Mouse (Mus musculus) mature B cell (primary cell): ENCODE measurements around the gene Wdr45.

ENCODE experiments used
- in situ Hi-C: fragments of 300-500 bp; cut with MboI; formaldehyde crosslinking; loops from 2 replicates; pipeline ENCODE4 v1.14.3; 2019

The Wdr45 gene

DNA sequence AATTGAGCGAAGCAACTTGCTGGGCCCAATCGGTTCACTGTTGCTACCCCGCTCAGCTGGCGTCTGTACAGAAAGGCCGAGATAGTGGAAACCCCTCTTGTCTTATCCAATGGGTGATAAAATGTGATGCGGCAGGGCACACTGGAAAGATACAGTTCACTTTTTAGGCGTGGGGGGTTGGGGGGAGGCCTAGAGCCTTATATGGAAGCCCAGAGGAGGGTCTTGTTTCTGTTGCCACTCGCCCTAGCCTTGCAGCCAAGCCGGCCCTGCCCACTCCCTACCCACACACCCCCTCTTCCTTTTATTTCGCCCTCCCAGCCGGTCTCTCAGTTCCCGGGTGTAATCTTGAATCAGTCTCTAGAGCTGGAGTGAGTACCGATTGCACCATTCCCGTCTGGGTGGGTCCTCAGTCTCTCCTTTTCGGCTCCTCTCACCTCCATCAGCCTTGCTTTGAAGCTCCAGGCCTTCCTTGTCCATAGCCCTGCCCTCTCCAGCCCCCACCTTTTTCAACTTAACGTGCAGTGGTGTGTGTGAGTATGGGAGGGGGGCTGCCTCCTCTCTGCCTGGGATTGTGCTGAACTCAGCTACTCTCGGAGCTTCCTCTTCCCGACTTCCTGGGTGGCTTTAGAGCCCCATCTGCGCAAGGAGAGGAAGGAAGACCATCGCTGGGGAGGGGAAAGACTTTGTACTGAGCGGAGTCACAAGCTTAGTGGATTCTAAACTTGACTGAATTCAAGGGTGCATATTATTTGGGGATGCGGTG lies 49.7 kb downstream of the Wdr45 start:
- in situ Hi-C loops, result no loop called here

DNA sequence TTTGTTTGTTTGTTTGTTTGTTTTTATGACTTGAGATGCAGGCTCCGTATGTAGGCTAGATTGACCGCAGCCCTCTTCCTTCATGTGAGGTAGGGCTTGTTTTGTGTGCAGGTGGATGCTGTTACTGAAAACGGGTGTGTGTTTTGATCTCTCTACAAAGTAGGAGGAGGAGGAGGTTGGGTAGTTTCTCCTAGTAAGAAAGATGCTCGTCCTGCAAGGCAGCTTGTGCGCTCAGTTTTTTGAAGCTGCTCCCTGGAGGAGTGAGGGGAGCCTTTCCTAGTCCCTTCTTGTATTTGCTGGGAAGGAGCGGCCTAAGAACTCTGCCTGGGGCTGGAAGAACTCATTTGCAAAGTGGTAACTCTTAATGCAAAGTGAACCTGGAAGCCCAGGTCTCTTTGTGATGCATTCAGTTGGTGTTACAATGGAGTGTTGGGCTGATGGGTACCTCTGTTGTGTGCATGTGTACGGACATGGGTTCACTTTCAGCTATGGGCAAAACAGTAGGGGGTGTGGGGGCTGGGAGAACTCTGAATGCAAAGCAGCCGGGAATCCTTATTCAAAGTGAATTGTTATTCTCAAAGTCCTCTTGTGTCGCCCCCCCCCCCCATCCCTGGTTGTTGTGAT lies 50.6 kb downstream of the Wdr45 start:
- in situ Hi-C loops, result no loop called here

DNA sequence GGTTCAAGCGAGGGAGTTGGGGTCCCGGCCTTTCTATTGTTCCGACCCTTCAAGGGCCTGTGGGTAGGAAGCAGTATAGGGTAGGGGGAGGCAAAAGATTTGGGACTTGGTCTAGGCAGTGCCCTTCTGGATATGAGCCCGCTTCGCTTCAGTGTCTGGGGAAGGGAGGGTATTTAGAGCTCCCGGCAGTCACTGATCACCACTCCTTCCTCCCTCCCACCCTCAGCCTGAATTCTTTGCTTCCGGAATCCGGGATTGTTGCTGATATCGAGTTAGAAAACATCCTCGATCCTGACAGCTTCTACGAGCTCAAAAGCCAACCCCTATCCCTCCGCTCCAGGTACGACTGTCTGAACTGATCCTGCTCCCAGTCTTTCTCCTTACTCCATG lies 51.1 kb downstream of the Wdr45 start:
- in situ Hi-C loops, result no loop called here

DNA sequence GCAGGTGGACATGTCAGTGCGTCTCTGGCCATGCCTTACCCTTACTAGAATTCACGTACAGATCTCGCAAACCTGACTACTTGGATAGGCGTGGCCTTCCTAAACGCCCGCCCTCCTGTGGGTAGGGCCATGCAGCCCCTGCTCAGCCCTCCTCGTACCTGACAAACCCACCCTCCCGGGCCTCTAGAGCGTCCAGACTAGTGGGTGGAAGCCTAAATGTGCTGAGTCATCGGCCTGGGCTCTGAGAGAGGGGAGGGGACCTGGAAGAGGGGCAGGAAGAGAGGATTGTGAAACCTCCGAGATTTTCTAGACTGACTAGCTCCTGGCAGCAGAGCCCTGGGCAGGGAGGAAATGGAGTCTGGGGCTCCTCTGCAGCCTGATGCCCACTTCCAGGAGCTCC lies 51.6 kb downstream of the Wdr45 start:
- in situ Hi-C loops, result no loop called here

DNA sequence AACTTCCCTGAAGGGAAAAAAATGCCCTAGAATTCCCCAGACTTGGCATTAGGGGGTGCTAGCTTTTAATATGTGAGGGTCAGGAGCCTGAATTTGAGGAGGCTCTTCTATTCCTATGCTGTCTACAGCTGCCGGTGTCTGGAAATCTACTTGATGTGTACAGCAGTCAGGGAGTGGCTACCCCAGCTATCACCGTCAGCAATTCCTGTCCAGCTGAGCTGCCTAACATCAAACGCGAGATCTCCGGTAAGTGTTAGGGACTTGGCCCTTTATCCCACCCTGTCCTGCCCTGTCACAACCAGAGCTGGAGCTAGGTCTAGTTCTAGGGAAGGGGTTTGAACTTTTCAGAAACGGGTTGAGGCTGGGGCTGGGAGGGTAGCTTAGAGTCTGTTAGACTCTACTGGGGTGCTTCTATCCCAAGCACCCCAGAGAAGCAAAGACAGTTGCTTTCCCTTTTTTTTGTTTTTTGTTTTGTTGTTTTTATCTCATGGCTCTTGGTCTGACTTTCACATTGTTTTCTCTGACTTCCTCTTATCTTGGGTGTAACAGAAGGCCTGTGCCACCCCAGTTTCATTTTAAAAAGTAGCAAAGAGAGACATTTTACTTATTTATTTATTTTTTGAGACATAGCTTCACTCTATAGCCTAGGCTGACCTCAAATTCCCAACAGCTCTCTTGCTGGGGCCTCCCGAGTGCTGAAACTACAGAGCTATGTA lies 55.3 kb downstream of the Wdr45 start:
- in situ Hi-C loops, result no loop called here

DNA sequence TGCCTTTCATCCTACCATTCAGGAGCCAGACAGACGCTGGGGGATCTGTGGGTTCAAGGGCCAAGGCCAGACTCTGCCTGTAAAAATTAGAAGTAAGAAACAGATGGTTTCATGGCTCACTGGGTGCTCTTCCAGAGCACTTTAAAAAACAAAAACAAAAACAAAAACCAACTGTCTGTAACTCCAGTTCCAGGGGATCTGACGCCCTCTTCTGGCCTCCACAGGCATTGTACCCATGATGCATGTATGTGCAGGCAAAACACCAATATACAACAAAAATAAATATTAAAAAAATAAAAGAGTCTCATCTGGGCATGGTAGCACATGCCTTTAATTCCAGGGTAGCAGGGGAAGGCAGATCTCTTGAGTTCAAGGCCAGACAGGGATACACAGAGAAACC lies 58.6 kb downstream of the Wdr45 start:
- in situ Hi-C loops, result no loop called here

DNA sequence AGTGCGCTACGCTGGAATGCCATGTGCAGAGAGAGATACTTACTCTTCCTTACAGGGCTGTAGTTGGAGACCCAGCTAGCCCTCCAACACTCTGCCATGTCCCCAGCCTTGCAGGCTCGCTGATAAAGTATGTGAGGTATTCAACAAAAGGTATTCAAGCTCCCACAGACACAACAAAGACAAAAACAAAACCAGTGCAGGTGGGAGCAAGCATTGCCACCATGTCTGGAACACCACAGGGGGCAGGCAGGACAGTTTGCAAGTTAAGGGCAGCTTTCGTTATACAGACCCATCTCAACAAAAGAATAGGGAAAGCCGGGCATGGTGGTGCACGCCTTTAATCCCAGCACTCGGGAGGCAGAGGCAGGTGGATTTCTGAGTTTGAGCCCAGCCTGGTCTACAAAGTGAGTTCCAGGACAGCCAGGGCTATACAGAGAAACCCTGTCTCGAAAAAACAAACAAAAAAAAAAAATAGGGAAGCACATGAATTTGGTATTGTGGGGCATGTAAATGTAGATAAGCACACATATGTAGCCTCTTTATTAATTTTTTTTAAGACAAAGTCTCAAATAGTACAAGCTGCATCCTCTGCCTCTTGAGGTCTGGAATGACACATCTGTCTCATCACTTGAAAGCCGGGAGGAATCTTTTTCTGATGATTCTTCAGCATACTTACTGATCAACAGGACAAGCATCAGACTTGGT lies 61.5 kb downstream of the Wdr45 start:
- in situ Hi-C loops, result no loop called here

DNA sequence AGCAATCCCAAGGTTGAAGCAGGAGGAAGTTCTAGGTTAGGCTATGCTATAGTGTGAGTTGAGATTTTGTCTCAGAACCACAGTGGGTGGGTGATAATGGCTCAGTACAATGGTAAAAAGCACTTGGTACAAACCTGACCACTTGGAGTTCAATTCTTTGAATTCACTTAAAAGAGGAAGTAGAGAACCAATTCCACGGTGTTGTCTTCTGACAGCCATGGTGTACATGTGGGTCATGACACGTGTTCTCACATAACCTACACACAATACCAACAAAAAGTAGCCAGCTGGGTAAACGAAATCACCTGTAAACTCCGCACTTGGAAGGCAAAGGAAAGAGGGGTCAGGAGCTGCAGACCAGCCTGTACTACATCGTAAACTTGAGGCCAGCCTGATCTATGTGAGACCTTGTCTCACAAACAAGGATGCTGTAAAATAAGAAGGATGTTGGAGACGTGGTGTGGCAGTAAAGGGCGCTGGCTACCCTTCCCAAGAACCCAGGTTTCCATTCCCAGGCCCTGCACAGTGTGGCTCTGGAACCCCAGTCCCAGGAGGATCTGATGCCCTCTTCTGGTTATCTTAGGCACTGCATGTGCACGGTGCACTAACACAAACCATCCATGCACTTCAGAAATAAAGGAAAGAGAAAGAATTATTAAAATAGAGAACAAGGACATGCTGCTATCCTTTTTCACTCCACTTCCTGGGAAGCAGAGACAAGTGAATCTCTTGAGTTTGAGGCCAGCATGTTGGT lies 62.4 kb downstream of the Wdr45 start:
- in situ Hi-C loops, result no loop called here
